Mouse (Mus musculus) erythroblast, adult 5-6 weeks (primary cell): ENCODE results near the gene Slc41a3. TPM values are rescaled to one million over a fixed set of nuclear protein-coding genes. Genes with fewer than 3 reads are reported as not detected.

Experiments used
- ATAC-seq: replicated peaks from 2 replicates; pipeline ENCODE4 v1.8.0; 2016; ENCODE audit warnings: moderate number of reproducible peaks, mild to moderate bottlenecking, moderate TSS enrichment, inconsistent platforms; ENCODE audit not compliant: poor library complexity, low FRiP score, severe bottlenecking
- total RNA-seq, 2 experiments: library from RNA; stranded (forward) in 1 of 2; stranded (reverse) in 1 of 2; fragments of 150-400 nt in 1 of 2; fragments of 200-764, 138-1000 nt in 1 of 2; gene quantifications; 2 replicates each; pipeline versions ENCODE4 v1.2.3 to v1.2.4; 2015 to 2017; ENCODE audit warnings: low replicate concordance in 2 of 2

The Slc41a3 gene
- total RNA-seq, 2 experiments from 2014 or later = 1.3 to 2.7 TPM

DNA sequence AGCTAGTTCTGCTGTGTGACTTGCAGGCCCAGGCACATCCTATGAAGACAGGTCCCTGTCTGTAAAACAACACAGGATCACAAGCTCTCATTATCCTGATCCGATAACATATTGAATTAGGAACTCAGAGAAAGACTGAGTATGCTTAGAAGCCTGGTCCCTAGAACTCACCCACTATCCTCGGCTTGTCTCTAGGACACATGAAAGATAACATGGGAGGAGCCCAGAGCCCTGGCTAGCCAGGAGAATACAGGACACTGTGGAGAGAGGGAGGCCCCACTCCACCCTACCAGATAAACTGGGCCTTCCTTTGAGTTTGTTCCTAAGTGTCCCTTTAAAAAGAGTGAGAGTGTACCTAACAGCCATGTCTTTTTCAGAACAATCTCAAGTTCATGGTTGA, 55.4 kb downstream of the Slc41a3 start:
- 0 out of 2 replicates have a peak, but pooled peaks have one; percentile 24 for ATAC-seq

GRCm38 (mm10) chr6:90660398-90661028, 56.0 kb downstream of the Slc41a3 start:
- peak; percentile 4; the same call in 1 of the 2 replicates for ATAC-seq

DNA sequence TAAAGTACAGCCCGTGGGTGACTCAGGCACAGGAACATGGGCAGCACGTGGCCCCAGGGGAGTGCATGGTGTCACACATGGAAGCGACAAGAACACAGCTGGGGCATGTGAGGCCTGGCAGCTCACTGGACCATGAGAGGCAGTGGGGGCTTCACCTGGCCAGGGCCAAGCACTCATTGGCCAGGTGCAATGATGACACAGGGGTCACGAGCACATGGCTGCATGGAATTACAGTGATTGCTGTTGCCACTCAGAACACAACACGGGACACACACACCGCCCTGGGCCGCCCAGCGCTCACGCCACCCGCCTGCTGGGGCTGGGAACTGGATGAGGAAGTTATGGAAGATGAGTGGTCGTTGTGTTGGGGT, 56.5 kb downstream of the Slc41a3 start:
- peak; percentile 7; the same call in 1 of the 2 replicates for ATAC-seq

DNA sequence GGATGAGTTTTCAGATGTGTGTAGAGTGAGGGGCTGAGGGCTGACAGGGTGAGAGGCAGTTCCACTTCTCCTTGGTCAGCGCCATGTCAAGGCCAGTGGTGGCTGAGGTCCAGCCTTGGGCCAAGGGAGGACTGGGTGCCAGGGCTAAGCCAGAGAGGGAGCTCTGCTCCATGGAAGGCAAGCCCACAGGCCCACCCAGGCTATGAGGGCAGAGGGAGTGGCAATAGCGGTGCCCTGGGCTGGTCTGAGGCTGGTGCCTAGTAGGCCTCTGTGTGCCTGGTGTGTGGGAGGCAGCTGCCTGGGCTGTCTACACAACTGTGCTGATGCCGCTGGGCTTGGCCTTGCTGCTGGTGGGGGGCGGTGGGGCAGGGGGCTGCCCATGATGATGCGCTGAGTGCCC, 57.6 kb downstream of the Slc41a3 start:
- no peak for ATAC-seq

DNA sequence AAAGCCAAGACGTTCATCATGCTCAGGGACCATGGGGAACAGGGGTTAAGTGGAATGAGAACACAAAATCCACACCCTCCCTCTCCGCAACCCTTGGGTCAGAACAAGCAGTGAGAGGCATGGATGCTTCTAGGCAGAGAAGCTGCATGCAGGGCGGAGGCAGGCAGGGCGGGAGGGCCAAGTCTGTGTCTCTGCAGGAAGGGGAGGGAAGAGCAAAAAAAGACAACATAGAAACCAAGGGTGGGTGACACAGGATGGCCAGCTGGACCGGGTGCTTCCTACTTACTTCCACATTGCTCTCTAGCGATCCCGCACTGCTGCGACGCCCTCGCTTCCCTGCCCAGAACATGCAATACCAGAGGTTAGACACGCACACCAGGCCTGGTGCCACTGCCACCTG, 59.2 kb downstream of the Slc41a3 start:
- no peak for ATAC-seq

GRCm38 (mm10) chr6:90668693-90669092, 64.2 kb downstream of the Slc41a3 start:
- ATAC-seq = no peak

DNA sequence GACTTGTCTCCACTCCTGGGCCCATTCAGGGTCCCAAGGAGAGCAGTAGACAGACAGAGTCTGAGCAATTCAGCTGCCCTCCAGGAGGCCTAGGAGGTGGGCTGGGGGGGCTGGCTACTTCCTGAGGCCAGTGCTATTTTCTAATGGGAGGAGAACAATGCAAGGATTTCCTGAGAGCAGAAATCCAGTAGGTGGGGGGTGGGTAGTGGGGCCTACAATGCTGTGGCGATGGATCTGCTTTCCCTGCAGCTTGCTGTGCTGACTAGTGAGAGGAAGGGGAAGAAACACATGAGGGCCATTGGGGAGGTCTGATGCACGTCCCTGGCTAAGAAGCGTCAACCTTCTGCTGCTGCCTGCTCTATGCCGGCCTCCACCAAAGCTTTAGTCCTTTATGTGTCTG, 74.2 kb downstream of the Slc41a3 start:
- no peak for ATAC-seq

DNA sequence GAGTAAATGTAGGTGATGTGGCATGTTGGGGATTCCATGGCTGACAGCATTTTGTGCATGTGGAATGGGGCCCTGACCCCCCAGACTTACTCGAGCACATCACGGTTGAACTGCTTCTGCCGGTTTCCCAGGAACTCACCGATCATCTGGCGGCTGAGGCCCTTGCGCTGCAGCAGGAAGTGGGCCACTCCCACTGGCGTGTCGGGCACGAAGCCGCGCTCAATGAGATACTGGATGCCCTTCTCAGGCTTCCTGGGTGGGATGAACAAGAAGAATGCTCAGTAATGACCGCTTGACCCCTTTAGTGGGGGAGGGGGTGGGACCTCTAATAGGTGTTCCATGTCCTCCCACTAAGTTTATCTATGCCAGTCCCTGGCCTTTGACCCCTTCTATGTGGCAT, 75.9 kb downstream of the Slc41a3 start:
- no peak for ATAC-seq

GRCm38 (mm10) chr6:90683831-90684532, 79.5 kb downstream of the Slc41a3 start:
- ATAC-seq = 0 out of 2 replicates have a peak, but pooled peaks have one; percentile 6

DNA sequence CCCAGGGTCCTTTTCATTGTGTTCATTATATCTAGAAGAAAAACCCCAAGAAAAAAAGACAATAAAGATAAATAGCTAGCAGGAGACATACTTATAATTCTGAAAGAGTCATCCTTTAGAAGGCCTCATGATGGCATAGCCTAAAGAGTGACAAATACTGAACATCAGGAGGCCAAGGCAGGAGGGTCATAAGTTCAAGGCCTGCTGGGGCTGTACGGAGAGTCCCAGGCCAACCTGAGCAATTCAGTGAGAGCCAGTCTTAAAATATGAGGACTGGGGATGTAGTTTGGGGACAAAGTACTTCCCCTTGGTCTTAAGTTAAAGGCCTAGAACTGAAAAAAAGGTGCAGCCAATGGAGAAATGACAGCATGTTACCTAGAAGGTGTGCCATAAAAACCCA, 82.3 kb downstream of the Slc41a3 start:
- no peak for ATAC-seq

- ATAC-seq = no peak
Observed at GRCm38 (mm10) chr6:90688003-90688402, 83.5 kb downstream of the Slc41a3 start.

GRCm38 (mm10) chr6:90688742-90689141, 84.2 kb downstream of the Slc41a3 start:
- ATAC-seq = no peak

DNA sequence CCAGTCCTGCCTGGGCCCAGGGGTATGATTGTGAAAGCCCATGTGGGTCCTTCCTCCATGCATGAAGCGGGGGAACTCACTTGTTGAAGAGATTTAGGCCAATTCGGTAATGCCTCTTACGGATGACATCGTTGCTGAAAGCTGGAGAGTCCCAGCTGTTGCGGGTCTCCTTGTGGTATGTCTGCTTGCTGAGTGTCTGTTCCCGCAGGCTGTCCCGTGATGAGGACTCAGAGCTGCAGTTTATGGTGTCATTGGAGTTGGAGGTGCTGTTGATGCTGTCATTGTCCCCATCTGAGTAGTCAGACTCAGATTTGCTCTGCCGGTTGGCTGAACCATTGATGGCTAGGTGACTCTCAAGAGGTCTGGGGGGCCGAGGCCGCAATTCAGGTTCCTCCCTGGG, 85.0 kb downstream of the Slc41a3 start:
- ATAC-seq = no peak

DNA sequence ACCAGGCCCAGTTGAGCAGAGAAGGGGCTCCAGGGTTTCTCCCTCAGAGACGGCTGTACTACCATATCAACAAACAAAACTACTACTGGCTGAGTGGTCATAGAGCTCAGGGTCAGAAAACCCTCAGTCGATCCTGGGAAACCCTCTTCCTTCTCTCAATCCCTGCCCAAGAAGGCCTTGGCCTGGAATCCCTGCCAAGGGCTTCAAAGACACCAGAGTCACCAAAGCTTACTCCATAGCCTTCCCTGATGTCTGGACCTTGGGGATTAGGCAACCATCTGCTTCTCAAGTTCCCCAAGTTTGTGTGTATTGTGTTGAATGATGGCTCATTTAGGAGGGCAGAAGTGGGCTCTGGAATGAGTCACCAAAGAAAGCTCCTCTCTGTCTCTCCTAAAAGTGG, 87.4 kb downstream of the Slc41a3 start:
- ATAC-seq = no peak

DNA sequence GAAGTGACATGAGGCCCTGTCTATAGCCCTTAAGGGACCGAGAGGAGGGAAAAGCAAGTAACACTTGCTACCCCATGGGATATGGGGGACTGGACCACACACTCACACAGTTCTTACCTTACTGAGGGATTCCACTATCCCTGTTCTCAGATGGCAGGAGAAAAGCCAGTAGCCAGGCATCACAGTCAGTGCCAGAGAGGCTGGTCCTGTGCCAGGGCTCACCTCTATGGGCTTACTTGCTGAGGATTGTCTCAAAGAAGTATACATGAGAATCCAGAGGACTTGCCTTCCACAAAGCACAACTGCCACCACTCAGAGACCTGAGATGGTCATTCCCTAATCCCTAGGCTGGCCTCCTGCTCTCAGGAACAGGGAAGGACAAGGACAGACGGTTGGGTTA, 87.9 kb downstream of the Slc41a3 start:
- ATAC-seq = no peak

- peak; percentile 38; the same call in 1 of the 2 replicates for ATAC-seq
Observed at GRCm38 (mm10) chr6:90695754-90696153, 91.2 kb downstream of the Slc41a3 start.

Other genes with a start within 250 kb of the Slc41a3 start
- gene Zxdc, start 235.2 kb upstream of the Slc41a3 start, total RNA-seq (2015; ENCODE audit: low replicate concordance) = 2.7 and 3.1 TPM in 2 replicates
- gene Zxdc, start 235.2 kb upstream of the Slc41a3 start, total RNA-seq (2017; ENCODE audit: low replicate concordance) = 3.5 and 4.5 TPM in 2 replicates
- gene Cfap100, start 175.9 kb upstream of the Slc41a3 start, total RNA-seq (2015; ENCODE audit: low replicate concordance) = not detected in 2 replicates
- gene Cfap100, start 175.9 kb upstream of the Slc41a3 start, total RNA-seq (2017; ENCODE audit: low replicate concordance) = not detected in 2 replicates
- not detected in 2 replicates for gene Klf15, start 142.1 kb upstream of the Slc41a3 start, total RNA-seq (2015; ENCODE audit: low replicate concordance)
- 0.42 and 0.43 TPM in 2 replicates for gene Klf15, start 142.1 kb upstream of the Slc41a3 start, total RNA-seq (2017; ENCODE audit: low replicate concordance)
- not detected in 2 replicates for gene Aldh1l1, start 118.3 kb upstream of the Slc41a3 start, total RNA-seq (2015; ENCODE audit: low replicate concordance)
- gene Aldh1l1, start 118.3 kb upstream of the Slc41a3 start, total RNA-seq (2017; ENCODE audit: low replicate concordance) = 1.2 TPM in 1 of 2 replicates, not detected in the other